Mouse (Mus musculus) urinary bladder, postnatal 25 days (tissue): Measurements from ENCODE around the gene Atad5.
"Not testable (repeated sequence)": the region's sequence is repeated elsewhere in the genome, so short reads cannot be mapped to it uniquely, and the experiment has no call there.

Experiments used
- DNase-seq: peaks from one replicate; pipeline ENCODE4 v3.0.0; 2022; ENCODE audit warnings: low spot score

Atad5 gene

DNA sequence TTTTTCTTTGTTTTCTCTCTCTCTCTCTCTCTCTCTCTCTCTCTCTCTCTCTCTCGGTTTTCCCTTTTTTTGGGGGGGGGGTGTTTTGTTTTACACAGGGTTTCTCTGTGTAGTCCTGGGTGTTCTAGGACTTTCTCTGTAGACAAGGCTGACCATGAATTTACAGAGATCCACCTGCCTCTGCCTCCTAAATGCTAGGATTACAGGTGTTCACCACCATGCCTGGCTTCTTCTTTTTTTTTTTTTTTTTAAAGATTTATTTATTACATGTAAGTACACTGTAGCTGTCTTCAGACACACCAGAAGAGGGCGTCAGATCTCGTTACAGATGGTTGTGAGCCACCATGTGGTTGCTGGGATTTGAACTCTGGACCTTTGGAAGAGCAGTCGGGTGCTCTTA is 59.8 kb downstream of the Atad5 start:
- not testable (repeated sequence) for DNase-seq

DNA sequence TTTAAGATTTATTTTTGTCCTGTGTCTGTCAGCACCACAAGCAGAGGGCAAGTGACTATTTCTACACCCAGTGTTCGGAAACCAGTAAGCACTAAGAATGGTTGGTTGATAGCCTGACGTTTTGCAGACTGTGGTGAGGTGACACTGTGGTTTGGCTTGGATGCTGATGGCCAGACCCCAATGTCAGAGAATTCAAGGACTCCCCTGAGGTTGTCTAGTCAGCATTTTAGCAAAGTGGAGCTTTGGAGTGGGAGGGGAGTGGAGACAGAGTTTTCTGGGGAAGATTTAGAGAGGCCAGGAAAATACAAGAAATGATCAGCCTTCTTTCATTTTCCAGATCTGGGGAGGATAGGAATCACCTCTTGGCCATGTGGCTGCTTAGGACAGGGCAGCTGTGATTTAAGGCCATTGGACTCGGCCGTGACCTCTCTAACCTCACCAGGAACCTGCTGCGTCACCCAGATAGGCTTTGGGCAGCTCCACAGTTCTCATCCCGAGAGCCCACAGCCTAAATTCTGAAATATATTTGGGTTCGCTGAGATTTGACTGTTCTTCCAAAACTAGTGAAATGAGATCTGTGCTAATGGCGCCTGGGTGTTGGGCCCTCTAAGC is 60.3 kb downstream of the Atad5 start:
- no peak for DNase-seq

DNA sequence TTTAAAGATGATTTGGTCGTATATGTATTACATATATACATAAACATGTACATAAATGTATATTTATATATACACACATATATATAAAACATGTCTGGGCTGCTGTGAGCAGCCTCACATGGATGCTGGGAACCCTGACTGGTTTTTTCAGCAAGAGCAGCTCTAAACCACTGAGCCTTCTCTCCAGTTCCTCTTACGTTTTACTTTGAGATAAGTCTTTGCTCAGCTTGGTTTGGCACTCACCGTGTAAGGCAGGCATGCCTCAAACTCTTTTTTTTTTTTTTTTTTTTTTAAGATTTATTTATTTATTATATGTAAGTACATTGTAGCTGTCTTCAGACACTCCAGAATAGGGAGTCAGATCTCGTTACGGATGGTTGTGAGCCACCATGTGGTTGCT is 61.4 kb downstream of the Atad5 start:
- DNase-seq = no peak

DNA sequence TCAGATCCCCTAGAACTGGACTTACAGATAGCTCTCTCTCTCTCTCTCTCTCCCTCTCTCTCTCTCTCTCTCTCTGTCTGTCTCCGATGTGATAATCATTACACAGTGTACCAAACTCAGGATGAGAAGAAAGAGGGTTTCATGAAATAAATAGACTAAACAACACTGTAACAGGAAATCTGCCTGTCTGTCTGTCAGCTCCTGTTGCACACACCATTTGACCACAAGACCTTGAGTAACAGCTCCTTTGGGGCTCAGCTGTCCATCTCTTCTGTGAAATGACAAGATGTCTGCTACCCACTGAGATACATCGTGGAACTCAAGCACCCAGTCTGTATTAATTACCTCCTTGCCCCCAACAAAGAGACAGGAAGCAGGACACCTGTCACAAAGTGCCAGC is 62.3 kb downstream of the Atad5 start:
- no peak for DNase-seq

DNA sequence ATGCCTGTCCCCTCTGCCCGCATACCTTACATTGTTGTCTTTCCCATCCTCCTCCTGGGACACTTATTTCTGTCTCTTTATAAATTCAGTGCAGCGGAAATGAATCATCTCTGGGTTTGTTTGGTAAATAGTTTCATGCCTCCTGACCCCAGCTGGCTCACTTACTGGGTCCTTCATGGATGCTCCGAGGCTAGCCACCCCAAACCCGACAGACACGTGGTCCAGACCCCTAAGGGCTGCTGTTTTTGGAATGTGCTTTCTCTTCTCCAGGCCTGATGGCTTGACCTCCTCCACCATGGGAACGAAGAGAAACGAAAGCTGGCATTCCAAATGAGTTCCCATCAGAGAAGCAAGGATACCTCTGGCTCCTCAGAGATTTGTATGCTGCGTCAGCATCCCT is 63.2 kb downstream of the Atad5 start:
- DNase-seq = no peak

DNA sequence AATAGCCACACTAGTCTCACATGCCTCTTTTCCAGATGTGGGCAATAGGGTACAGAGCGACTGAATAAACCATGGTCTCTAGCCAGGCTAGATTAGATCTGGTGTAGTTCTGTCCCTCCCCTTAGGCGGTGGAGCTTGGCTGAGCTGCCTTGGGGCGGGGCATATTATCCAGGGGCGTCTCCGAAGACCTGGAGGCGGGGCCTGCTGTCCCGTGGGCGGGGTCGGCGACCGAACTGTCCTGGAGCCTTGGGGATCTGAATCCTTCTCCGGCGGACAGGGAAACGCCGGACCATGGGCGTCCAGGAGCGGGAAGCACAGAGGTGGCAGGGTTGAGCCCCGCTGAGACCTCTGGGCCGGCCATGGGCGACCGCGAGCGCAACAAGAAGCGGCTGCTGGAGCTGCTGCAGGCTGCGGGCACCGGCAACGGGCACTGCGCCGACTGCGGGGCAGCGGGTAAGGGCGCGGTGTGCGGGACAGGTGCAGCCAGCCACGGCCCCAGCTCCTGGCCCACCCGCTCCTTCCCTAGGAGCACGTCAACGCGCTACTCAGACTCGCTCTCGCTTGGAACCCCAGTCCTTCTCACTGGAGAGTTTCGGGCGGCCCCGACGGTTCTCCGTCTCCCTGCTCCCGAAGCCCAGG is 64.8 kb downstream of the Atad5 start, which contains the start of gene Adap2:
TSS of gene Adap2 (plus strand) at position 249 of the 639 bp plus-strand sequence.
- peak; percentile 89 for DNase-seq

DNA sequence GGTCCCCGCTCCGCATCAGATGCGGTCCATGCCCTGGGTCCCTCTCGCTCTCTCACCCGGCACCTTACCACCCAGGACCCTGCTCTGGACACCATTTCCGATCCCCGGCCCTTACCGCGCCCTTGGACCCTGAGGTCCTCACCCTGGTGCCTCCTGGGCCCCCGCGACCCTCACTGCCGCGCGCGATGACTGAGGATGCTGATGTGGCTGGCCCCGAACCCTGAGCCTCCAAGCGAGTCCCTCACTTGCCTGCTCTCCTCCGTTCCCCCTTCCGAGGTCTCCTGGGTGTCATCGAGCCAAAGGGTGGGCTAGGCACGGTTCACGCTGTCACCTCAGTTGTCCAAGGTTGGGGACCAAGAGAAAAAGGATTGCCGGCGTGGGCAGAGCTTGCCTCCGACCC is 65.3 kb downstream of the Atad5 start:
- DNase-seq = no peak

DNA sequence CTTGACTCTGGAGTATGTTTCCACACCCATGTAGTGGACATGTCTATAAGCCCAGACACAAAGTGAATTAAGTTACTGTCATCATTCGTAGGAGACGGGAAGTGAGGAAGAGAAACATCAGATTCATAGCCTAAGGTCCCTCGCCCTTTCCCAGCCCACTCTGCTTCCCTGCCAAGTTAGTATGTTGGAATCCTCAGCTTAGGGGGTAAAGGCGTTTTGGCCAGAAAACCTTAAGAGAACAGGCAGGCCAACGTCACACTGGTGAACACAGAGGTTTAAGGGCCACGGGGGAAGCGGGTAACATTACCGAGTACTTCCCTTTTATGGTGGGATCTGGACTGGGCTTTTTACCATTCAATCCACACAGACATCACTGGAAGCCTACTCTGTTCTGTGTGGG is 66.3 kb downstream of the Atad5 start:
- no peak for DNase-seq

DNA sequence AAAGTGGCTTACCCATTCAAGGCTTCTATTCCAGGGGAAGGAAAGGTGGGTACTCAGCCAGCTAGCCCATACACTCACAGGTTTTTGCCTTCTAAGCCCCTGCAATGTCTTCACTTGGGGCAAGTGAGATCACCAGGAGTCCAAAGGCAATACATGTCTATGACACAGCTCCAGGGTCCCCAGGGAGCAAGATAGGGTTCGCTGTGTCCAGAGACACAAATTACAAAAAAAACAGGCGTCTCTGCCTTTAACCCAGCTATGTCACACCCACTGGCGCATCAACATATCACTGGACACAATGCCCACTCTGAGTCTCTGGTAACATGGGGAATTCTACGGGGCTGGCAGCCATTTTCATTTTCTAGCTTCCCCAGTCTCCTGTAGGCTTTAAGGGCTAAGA is 66.8 kb downstream of the Atad5 start:
- no peak for DNase-seq

DNA sequence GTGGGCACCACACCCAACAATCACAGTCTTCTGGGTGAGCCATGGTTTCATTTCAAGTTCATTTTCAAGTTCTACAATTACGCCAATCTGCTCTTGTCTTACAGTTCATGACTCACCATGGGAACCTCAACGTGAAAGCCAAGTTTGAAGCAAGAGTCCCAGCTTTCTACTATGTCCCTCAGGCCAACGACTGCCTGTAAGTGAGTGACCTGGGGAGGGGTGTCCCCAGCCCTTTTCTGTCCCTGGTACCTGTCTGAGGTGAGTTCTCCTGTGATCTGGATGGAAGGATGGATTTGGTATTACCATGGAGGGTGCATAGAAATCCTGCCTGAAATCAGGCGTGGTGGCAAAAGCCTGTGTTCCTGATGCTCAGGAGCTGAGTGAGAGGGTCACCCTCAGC is 67.6 kb downstream of the Atad5 start:
- DNase-seq = no peak

DNA sequence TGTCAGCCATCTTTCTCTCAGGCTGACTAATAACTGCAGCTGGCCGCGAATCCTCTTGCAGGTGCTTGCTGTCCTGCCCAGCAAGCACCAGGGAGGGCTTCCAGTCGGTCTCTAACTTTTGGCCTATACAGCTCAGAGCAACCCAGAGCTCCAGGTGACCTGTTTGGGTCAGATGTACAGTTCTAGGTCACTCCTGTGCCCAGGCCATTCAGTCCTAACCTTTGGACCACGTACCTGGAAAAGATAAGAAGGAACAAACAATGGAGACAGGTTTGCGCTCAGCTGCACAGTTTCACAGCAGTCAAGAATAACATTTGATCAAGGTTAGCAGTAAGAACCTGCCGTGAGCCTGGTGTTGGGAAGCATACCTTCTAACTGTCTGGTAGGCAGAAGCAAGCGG is 69.8 kb downstream of the Atad5 start:
- no peak for DNase-seq

DNA sequence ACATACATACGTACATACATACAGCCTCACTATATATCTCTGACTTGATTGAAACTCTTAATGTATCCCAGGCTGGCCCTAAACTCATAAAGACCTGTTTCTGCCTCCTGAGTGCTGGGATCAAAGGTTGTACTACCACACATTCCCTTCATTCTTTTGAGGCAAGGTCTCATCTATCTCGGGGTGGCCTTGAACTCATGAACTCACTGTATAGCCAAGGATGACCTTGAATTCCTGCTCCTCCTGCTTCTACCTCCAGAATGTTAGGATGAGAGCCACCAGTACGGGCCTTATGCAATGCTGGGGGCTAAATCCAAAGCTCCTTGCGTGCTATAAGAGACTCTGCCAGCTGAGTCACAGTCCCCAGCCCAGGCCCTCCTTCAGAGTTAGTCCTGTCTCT is 71.8 kb downstream of the Atad5 start:
- DNase-seq = no peak

DNA sequence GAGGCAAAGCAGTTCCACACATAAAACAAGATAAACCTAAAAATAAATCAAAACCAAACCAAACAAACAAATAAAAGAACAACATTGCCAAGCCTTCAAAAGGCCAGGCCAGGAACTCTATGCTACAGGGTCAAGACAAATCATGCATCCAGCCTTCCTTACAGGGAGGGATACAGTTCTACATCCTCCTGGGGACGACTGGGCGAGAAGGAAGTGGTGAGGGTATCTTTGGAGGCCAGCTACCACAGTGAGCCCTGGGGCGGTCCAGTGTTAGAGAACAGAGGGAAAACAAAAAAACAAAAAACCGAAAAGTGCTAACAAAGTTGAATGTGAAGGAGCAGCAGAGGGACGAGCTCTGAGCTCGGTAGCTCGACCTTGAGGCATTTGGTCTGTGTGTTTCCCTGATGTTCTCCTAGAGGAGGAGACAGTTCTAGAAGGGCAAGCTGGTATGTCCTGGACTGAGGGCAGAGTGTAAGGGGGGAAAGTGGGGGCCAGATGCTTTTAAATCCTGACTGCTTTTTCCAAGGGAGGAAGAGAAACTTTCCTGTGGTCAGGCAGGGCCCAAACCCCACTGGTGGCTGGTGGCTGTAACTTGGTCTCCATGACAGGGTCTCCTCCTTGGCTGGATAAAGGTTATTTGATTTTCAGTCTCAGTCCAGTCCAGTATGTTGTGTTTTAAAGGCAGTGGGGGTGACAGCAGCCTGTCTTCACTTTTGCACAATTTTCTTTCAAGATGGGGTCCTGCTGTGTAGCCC is 74.3 kb downstream of the Atad5 start:
- no peak for DNase-seq

DNA sequence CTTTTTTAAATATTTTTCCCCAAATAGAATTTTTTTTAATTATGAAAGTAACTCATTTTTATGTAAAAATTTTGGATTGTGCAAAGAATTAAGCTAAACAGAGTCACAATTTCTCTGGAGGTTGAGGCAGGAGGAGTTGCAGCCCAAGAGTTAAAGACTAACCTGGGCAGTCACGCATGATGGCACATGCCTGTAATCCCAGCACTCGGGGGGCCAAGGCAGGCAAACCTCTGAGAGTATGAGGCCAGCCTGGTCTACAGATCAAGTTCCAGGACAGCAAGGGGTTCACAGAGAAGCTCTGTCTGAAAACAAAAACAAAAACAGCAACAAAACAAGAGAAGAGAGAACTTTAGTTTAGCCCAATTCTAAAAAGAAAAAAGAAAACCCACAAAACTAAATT is 75.0 kb downstream of the Atad5 start:
- DNase-seq = no peak

DNA sequence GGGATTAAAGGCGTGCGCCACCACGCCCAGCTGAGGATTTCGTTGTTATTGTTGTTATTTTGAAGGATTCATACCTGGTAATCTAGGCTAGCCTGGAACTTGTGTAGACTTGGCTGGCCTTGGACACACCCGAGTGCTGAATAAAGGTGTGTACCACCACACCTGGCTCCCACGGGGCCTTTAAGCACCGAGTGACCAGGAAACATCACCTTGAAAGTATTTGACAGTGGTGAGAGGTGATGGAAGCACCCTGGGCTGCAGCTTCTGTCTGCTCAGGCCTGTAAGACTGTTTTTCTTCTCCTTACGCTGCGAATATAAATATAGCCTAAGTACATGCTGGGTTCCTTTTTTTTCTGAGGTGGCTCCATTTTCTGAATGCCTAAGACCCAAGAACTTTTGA is 78.9 kb downstream of the Atad5 start:
- DNase-seq = no peak

DNA sequence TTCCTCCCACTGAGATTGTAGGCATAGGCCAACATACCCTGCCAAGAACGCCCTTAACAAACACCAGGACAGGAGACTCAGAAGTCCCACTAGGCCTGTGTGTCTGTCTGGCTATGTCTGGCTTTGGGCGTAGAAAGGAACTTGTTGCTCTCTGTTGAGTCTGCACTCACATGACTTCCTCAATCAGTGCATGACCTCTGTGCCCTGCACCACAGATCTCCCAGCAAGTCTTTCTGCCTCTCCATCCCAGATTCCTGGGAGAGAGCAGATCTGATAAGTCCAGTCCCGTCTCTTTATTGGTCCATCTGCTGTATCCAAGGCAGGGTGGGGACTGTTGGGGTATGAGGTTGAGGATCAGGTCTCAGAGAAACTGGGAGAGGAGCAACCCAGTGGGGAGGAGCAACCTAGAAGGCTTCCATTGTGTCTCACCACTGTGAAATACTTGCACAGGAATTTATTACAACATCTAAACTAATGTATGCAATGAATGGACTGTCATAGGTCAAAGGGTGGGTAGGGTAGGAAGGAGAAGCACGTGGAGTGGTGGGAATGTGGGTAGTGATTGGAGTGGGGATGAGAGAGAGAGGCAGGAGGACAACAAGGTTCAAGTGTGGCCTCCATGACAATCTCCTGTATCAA is 79.5 kb downstream of the Atad5 start:
- DNase-seq = no peak

DNA sequence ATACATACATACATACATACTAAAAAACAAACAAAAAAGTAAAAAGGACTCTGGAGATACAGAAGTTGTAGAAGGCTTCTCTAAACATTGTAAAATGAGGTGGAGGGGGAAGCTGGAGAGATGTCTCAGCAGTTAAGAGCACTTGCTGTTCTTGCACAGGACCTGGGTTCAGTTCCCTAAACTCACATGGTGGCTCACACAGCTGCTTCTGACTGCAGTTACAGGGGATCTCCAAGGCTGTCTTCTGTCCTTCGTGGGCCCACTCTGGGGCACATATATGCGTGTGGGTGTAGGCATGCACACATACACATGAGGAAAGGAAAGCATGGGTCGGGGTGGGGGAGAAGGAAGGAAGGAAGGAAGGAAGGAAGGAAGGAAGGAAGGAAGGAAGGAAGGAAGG is 80.4 kb downstream of the Atad5 start:
- no peak for DNase-seq

DNA sequence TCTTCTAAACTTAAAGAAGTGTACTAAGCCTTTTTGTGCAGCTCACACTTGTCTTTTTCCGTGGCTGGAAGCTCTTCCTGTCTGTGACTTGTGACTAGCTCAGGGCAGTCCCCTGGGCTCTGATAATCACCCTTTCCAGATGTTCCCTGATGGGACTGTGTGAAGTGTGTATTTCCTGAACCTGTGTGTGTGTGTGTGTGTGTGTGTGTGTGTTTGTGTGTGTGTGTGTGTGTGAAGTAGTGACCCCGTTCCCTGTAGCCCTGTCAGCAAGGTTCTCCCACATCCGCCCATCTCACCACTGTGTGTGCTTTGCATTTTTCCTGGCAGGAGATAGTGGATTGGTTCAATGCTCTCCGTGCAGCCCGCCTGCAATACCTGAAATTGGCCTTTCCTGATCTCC is 81.2 kb downstream of the Atad5 start:
- no peak for DNase-seq

DNA sequence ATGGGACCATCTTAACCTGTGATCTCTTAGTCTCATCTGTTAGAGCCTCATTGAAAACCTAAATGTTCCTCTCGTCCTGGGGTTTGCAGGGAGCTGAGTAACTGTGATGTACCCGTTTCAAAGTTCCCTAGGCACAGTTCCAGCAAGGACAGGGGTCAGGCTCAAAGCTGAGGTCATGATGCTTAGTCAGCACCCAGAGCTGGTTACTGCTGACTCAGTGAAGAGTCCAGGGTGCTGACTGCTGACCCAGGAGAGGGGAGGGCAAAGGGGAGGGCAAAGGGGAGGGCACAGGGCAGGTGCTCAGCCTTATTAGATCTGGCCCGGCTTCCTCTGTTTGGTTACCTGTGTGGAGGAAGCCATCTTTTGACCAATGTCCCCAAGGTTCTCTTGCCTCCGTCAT is 82.7 kb downstream of the Atad5 start:
- DNase-seq = no peak

DNA sequence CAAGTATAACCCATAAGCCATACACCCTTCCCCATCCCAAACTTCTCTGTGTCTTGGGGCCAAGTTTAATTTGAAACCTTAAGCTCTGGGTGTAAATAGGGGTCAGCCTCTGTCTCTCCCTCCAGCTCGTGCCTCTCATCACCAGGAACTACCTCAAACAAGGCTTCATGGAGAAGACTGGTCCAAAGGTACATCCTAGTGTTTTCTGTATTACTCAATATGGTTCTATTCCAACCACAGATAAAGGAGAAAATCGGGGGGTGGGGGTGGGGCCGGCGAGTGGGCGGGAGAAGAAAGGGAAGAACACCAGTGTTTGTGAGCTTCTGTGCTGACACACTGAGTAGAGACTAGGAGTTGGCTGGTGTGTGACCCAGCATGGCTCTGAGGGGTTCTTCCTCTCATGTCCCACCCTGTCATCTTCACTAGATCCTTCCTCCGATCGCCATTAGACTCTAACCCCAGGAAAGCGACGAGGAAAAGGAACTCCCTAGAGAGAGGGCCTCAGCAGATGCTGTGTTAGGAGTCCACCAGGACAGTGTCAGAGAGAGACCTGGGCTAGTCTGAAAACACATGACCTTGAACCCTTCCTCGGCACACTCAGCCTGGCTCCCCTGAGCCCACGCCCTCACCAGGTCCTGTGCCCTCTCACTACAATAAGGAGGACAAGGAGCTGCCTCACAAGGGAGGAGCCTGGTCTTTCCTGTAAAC is 84.9 kb downstream of the Atad5 start:
- DNase-seq = no peak

DNA sequence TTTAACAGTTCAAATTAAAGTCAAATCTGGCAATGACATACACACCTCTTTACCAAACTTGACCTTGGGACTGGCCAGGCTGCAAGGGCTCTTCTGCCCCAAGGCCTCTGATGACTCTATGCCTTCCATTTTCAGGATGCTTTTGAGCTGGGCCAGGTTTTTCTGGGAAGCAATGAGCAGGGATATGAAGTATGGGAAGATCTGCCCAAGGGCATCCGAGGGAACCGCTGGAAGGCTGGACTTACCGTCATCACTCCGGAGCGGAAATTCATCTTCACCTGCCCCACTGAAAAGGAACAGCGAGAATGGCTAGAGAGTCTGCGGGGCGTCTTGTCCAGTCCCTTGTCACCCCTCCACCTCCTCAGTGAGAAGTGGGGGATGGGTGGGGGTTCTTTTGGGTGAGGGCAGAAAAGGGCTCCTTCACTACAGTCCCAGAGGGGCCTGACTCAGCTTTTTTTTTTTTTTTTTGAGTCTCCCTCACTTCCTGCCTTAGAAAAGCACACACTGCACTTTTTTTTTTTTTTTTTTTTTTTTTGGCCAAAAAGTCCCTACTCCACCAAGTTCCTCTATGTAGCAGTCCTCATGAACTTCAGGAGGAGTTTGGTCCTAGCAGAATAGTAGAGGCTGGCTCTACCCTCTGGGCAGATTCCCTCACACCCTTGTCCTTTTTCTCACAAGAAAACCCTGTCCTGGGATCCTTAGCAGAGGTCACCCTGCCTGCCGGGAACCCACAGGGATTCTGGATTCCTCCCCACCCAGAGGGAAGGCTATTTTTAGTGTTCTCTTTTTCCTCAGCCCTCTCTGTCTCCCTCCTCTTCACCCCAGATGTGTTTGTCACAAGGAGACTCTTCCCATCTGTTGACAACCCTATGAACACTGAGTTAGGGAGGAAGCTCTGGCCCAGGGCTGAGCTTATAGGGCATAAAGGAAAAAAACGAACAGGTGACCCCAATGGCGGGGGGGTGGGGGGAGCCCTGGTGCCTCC is 88.0 kb downstream of the Atad5 start:
- no peak for DNase-seq
